Mouse (Mus musculus): Measurements from ENCODE around the gene Aoc1.

- TF ChIP-seq CTCF (IDR thresholded peaks at IDR 0.05): peak; percentile 65
- no peak for TF ChIP-seq EP300 (IDR thresholded peaks at IDR 0.05)
Measured at GRCm38 (mm10) chr6:48912033-48912432, 39.3 kb downstream of the Aoc1 start.

All from lung, postnatal 0 days (tissue).